Mouse (Mus musculus) forebrain, embryonic 11.5 days (tissue): ENCODE measurements around the gene Sv2a. TPM values are rescaled to one million over a fixed set of nuclear protein-coding genes. Genes with fewer than 3 reads are reported as not detected.

Experiments used
- ATAC-seq: fragments of 200-750 bp; cut with Nextera tagmentation; replicated peaks from 2 replicates; pipeline ENCODE4 v1.8.0; 2017; ENCODE audit warnings: moderate TSS enrichment; ENCODE audit not compliant: low FRiP score
- DNase-seq: peaks from one replicate; pipeline ENCODE4 v3.0.0-alpha.2; 2017; ENCODE audit warnings: low spot score
- H3K27ac ChIP-seq: fragments of 300-500 bp; sonication (generic); 2 replicates; pipeline ENCODE4 v1.5.1; 2014; ENCODE audit warnings: low read depth, low read length
- H3K27me3 ChIP-seq: fragments of 300-500 bp; sonication (generic); 2 replicates; pipeline ENCODE4 v1.6.1; 2014; ENCODE audit warnings: mild to moderate bottlenecking, low read length, mixed read lengths; ENCODE audit not compliant: control insufficient read depth, insufficient read depth
- H3K36me3 ChIP-seq: fragments of 300-500 bp; sonication (generic); 2 replicates; pipeline ENCODE4 v1.6.1; 2014; ENCODE audit warnings: mild to moderate bottlenecking, low read length, moderate library complexity, mixed read lengths; ENCODE audit not compliant: control insufficient read depth, insufficient read depth
- H3K4me1 ChIP-seq: fragments of 300-500 bp; sonication (generic); replicated peaks from 2 replicates; pipeline ENCODE4 v1.6.1; 2014; ENCODE audit warnings: low read length, mixed read lengths; ENCODE audit not compliant: control insufficient read depth, insufficient read depth
- H3K4me2 ChIP-seq: fragments of 300-500 bp; sonication (generic); 2 replicates; pipeline ENCODE4 v1.6.1; 2014; ENCODE audit warnings: low read depth, mild to moderate bottlenecking, low read length, moderate library complexity, mixed read lengths; ENCODE audit not compliant: severe bottlenecking
- H3K4me3 ChIP-seq: fragments of 300-500 bp; sonication (generic); 2 replicates; pipeline ENCODE4 v1.5.1; 2014; ENCODE audit warnings: low read depth, low read length
- H3K9ac ChIP-seq: fragments of 300-500 bp; sonication (generic); 2 replicates; pipeline ENCODE4 v1.6.1; 2014; ENCODE audit warnings: low read length
- H3K9me3 ChIP-seq: fragments of 300-500 bp; sonication (generic); 2 replicates; pipeline ENCODE4 v1.6.1; 2016; ENCODE audit warnings: low read length, mixed read lengths; ENCODE audit not compliant: control insufficient read depth
- WGBS: fragments of 180-500 bp; shearing (Covaris S2); extraction: QIAGEN DNeasy Blood & Tissue Kit; methylation state at CpG from one replicate; pipeline ENCODE4 v1.1.7; 2014; 5-methylcytosine and 5-hydroxymethylcytosine counted together
- polyA plus RNA-seq: library from polyadenylated mRNA; unstranded; fragments of >200 nt; fragmentation: Nextera tagmentation; extraction: Ambion mirVana; gene quantifications from 2 replicates; pipeline ENCODE4 v1.2.1, GENCODE M21; 2014

Gene Sv2a
- 8.2 and 9.0 TPM in 2 replicates for polyA plus RNA-seq

DNA sequence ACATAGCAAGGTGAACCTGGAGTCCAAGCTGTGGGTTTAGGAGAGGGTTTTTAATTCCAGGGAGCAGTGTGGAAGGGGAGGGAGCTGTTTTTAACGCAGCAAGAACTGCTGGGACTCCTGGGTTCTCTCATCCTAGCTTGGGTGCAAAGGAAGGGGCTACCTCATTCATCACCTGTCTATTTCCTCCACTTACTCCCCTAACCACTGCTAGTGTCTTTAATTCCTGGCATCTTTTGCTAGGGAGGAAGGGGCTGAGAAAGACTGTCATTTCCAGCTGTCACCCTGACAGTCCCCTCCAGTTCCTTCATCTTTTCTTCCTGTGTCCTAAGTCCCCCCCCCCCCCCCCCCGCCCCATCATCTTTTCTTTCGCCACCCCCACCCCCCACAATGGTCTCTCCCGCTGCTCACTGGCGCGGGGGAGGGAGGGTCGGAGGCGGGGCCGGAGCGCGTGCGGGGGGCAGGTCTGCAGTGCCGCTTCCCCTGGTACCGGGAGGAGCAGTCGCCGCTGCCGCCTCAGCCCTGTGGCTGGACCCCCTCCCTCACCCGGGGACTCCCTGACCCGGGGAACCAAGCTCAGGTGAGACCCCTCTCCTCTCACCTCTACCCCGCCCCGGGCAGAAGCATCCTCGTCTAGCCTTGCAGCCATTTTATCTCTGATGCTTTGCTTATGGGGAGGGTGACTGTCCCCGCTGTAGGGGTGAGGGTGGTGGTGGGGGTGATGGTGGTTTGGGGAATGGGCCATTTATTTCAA is at the start of gene Sv2a:
Gene Sv2a, plus strand, starts transcription at position 425 of the 751 bp plus-strand sequence.
- ATAC-seq, result peak; percentile 58; the same call in 1 of the 2 replicates
- peaks cover 7% of the 10 kb centered on the region for H3K4me1 ChIP-seq
- no peaks in the 10 kb centered on the region for H3K27me3 ChIP-seq
- H3K9ac ChIP-seq, result peak within 1 kb of the TSS; percentile 70
- H3K9me3 ChIP-seq, result no peaks in the 10 kb centered on the region
- no peak within 1 kb of the TSS; the same call in 1 of the 2 replicates for H3K27ac ChIP-seq
- peak; percentile 73 for DNase-seq
- H3K36me3 ChIP-seq, result peaks cover 5% of the 10 kb centered on the region; the same call in 1 of the 2 replicates
- H3K4me3 ChIP-seq, result peak within 1 kb of the TSS; percentile 41
- H3K4me2 ChIP-seq, result peak within 1 kb of the TSS; percentile 89
- under 1% methylated on average over 21 of the region's 23 CpGs for WGBS

DNA sequence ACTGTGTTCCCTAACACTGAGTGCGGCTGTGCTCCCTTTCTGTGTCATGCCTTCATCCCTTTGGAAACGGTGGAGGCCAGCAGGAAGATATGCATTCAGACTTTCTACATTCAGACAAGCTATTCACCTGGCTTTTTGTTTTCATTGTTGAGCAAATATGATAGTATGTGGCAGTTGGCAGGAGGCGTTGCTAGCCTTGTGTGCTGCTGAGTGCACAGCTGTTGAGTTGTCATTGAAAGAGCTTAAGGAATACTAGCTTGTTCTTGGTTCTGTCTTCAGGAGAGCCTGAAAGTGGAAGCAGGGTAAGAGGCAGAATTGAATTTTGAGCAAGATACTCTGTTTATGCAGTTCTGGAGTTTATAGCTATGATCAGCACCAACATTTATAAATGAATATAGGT is 48.5 kb upstream of the Sv2a start:
- Histone ChIP-seq H3K4me3 (no peak overlapping the region), H3K9me3 (no peaks in the 10 kb centered on the region), H3K4me2 (no peak overlapping the region), H3K4me1 (no peaks in the 10 kb centered on the region), H3K27ac (no peak overlapping the region), H3K36me3 (no peaks in the 10 kb centered on the region; the same call in 1 of the 2 replicates), H3K9ac (no peak overlapping the region), H3K27me3 (no peaks in the 10 kb centered on the region)
- ATAC-seq (no peak), DNase-seq (no peak)
- WGBS, result 84% methylated on average over 3 of the region's 3 CpGs

DNA sequence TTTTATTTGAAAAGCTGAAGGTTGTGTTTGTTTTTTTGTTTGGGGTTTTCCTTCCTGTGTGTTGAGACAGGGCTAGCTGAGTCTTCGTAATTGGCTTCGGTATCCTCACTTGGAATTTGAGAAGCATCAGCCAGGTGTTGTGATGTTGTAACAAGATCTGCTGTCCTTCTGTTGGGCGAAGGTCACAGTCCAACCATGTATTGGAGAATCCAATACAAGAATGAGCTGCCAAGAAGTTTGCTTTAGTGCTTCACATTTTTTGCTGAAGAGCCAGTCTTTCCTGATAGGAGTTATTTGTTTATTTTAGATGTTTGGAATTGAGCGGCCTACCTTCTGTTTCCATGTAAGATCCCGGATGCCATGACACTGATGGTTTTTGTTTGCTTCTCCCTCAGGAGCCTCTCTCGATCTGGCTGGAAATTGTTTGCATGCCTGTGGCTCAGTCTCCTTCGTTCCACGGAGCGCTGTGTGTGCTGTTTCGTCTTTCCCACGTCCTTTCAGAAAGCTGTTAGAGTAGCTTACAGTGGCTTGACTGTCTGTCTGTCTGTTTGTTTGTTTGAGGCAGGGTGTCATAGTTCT is 47.5 kb upstream of the Sv2a start:
- 78% methylated on average over 11 of the region's 11 CpGs for WGBS
- Histone ChIP-seq H3K4me2 (no peak overlapping the region), H3K4me3 (no peak overlapping the region), H3K9me3 (no peaks in the 10 kb centered on the region), H3K27ac (no peak overlapping the region), H3K9ac (no peak overlapping the region), H3K36me3 (no peaks in the 10 kb centered on the region; the same call in 1 of the 2 replicates), H3K27me3 (no peaks in the 10 kb centered on the region), H3K4me1 (no peaks in the 10 kb centered on the region)
- ATAC-seq, result no peak
- no peak for DNase-seq

DNA sequence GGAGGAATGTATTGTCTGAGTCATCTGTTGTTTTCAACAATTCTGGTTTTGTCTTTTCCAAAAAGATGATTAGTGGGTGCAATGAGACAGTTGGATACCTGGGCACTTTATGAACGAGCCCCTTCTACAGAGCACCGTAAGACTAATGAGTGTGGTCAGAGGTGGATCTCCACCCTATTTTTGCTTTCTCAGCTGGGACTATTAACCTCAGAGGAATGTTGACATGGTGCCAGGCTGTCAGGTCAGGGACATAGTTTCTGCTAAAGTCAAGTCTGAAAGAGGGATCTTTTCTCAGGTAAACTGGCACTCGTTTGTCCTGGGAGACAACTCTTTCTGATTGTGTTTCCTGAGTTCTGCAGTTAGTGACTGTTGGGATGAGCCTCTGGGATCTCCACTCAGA is 45.9 kb upstream of the Sv2a start:
- Histone ChIP-seq H3K27me3 (no peaks in the 10 kb centered on the region), H3K27ac (no peak overlapping the region), H3K4me2 (no peak overlapping the region), H3K4me1 (no peaks in the 10 kb centered on the region), H3K9ac (no peak overlapping the region), H3K36me3 (no peaks in the 10 kb centered on the region; the same call in 1 of the 2 replicates), H3K4me3 (no peak overlapping the region), H3K9me3 (no peaks in the 10 kb centered on the region)
- ATAC-seq (no peak), DNase-seq (no peak)
- 81% methylated on average over 3 of the region's 3 CpGs for WGBS

DNA sequence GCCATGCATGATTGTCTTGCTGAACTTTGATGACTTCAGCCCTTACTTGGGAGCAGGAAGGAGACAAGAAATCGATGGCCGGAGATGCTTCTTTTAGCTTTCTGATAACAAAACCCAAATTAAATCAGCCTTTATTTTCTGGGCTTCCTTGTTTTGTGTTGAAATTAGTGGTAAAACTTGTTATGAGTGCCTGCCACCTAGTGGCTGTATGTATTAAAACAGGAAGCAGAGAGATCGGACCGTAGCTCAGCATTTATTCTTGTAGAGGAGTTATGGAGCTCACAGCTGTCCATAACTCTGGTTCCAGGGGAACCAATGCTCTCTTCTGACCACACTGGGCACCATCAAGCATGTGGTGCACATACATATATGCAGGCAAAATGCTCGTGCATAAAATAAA is 33.0 kb upstream of the Sv2a start:
- Histone ChIP-seq H3K4me2 (no peak overlapping the region), H3K9me3 (no peaks in the 10 kb centered on the region), H3K4me1 (no peaks in the 10 kb centered on the region), H3K27me3 (no peaks in the 10 kb centered on the region), H3K36me3 (peaks cover 3% of the 10 kb centered on the region; the same call in 1 of the 2 replicates), H3K9ac (no peak overlapping the region), H3K4me3 (no peak overlapping the region), H3K27ac (no peak overlapping the region)
- ATAC-seq (no peak), DNase-seq (no peak)
- WGBS, result 24% methylated on average over 5 of the region's 5 CpGs

DNA sequence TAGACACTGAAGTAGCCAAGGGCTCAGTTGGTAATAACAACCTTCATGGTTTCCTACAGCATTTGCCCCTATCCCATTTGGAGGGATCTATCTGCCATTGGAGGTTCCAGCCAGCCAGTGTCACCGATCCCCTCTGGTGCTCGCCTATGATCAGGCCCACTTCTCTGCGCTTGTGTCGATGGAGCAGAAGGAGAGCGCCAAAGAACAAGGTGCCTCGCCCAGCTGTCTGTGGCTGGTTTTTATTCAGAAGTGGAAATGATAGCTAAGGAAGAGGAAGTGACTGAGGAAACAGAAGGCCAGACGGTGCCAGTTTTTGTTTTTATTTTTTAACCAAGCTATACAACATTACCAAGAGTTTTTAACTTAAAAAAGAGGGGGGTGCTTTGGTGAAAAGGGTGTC is 29.1 kb upstream of the Sv2a start:
- ATAC-seq (no peak), DNase-seq (no peak)
- Histone ChIP-seq H3K36me3 (peaks cover 2% of the 10 kb centered on the region; the same call in 1 of the 2 replicates), H3K27ac (no peak overlapping the region), H3K4me2 (no peak overlapping the region), H3K9ac (no peak overlapping the region), H3K4me3 (no peak overlapping the region), H3K27me3 (no peaks in the 10 kb centered on the region), H3K9me3 (no peaks in the 10 kb centered on the region), H3K4me1 (no peaks in the 10 kb centered on the region)
- WGBS, result 92% methylated on average over 7 of the region's 7 CpGs

DNA sequence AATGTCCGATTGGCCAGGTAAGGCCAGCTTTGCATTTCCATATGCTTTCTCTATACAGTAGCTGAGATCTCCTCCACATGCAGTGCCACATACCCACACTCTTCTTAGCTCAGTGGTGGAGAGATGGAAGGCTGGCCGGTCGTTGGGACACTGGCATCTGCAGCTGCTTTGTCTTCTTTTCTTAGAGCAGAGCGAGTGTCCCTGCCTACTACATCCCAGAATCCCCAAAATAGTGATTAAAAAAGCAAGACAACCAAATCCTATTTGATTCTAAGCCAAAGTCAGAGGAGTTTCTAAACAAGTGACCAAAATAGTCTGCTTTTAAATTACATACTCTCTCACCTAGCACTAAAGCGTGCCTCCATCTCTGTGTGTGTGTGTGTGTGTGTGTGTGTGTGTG is 28.3 kb upstream of the Sv2a start:
- H3K4me1 ChIP-seq, result no peaks in the 10 kb centered on the region
- no peak for ATAC-seq
- DNase-seq, result no peak
- H3K4me2 ChIP-seq, result no peak overlapping the region
- H3K9ac ChIP-seq, result no peak overlapping the region
- WGBS, result 94% methylated on average over 5 of the region's 5 CpGs
- peaks cover 2% of the 10 kb centered on the region; the same call in 1 of the 2 replicates for H3K36me3 ChIP-seq
- no peaks in the 10 kb centered on the region for H3K9me3 ChIP-seq
- no peaks in the 10 kb centered on the region for H3K27me3 ChIP-seq
- H3K27ac ChIP-seq, result no peak overlapping the region
- no peak overlapping the region for H3K4me3 ChIP-seq

DNA sequence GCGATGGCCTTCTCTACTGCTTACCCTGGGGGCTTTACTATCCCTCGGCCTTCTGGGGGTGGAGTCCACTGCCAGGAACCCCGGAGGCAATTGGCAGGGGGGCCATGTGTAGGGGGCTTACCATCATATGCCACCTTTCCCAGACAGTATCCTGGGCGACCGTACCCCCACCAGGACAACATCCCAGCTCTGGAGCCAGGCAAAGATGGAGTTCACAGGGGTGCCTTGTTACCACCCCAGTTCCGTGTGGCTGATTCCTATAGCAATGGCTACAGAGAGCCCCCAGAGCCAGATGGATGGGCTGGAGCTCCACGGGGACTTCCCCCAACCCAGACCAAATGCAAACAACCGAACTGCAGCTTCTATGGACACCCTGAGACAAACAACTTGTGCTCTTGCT is 25.4 kb upstream of the Sv2a start:
- WGBS, result 86% methylated on average over 8 of the region's 8 CpGs
- DNase-seq, result no peak

More for the DNA sequence above, 25.4 kb upstream of the Sv2a start:
- no peak for ATAC-seq
- Histone ChIP-seq H3K4me2 (no peak overlapping the region), H3K36me3 (peaks cover 2% of the 10 kb centered on the region; the same call in 1 of the 2 replicates), H3K4me3 (no peak overlapping the region), H3K27me3 (no peaks in the 10 kb centered on the region), H3K4me1 (peaks cover 3% of the 10 kb centered on the region; the same call in 1 of the 2 replicates), H3K9me3 (no peaks in the 10 kb centered on the region), H3K27ac (no peak overlapping the region), H3K9ac (no peak overlapping the region)
